Mouse (Mus musculus) stomach, embryonic 16.5 days (tissue): Measurements from ENCODE around the gene Tmem192. TPM values are rescaled to one million over a fixed set of nuclear protein-coding genes. Genes with fewer than 3 reads are reported as not detected.

ENCODE experiments used
- ATAC-seq: fragments of 200-750 bp; cut with Nextera tagmentation; 2 replicates; pipeline ENCODE4 v1.8.0; 2017; ENCODE audit warnings: moderate number of reproducible peaks, moderate TSS enrichment; ENCODE audit not compliant: insufficient read depth, low FRiP score
- H3K27ac ChIP-seq: fragments of 300-500 bp; sonication (generic); 2 replicates; pipeline ENCODE4 v1.5.1; 2014; ENCODE audit warnings: low read length
- H3K27me3 ChIP-seq: fragments of 300-500 bp; sonication (generic); 2 replicates; pipeline ENCODE4 v1.6.1; 2014; ENCODE audit warnings: low read length, control low read depth, mixed read lengths; ENCODE audit not compliant: control insufficient read depth, insufficient read depth
- H3K36me3 ChIP-seq: fragments of 300-500 bp; sonication (generic); 2 replicates; pipeline ENCODE4 v1.6.1; 2014; ENCODE audit warnings: low read length; ENCODE audit not compliant: control insufficient read depth, insufficient read depth
- H3K4me1 ChIP-seq: fragments of 300-500 bp; sonication (generic); 2 replicates; pipeline ENCODE4 v1.6.1; 2014; ENCODE audit warnings: low read length, control low read depth, mixed read lengths; ENCODE audit not compliant: control insufficient read depth, insufficient read depth
- H3K4me2 ChIP-seq: fragments of 300-500 bp; sonication (generic); 2 replicates; pipeline ENCODE4 v1.6.1; 2014; ENCODE audit warnings: low read depth, low read length, mixed read lengths
- H3K4me3 ChIP-seq: fragments of 300-500 bp; sonication (generic); replicated peaks from 2 replicates; pipeline ENCODE4 v1.5.1; 2014; ENCODE audit warnings: mild to moderate bottlenecking, low read length
- H3K9ac ChIP-seq: fragments of 300-500 bp; sonication (generic); 2 replicates; pipeline ENCODE4 v1.6.1; 2014; ENCODE audit warnings: low read length
- H3K9me3 ChIP-seq: fragments of 300-500 bp; sonication (generic); replicated peaks from 2 replicates; pipeline ENCODE4 v1.6.1; 2016; ENCODE audit warnings: low read length, control low read depth; ENCODE audit not compliant: control insufficient read depth
- WGBS: fragments of 180-500 bp; shearing (Covaris S2); extraction: QIAGEN DNeasy Blood & Tissue Kit; methylation state at CpG from one replicate; pipeline ENCODE4 v1.1.7; 2014; 5-methylcytosine and 5-hydroxymethylcytosine counted together
- polyA plus RNA-seq: library from polyadenylated mRNA; unstranded; fragments of >200 nt; fragmentation: Nextera tagmentation; extraction: Ambion mirVana; gene quantifications from 2 replicates; pipeline ENCODE4 v1.2.1, GENCODE M21; 2015

Tmem192 gene
- polyA plus RNA-seq, 1 experiment from 2014 or later = 28.4 TPM

- peak overlapping the region; percentile 28 for H3K4me3 ChIP-seq
- H3K9me3 ChIP-seq = no peaks in the 10 kb centered on the region
- peak overlapping the region; percentile 66 for H3K4me2 ChIP-seq
- peak overlapping the region; percentile 15; the same call in 1 of the 2 replicates for H3K9ac ChIP-seq
- no peaks in the 10 kb centered on the region for H3K4me1 ChIP-seq
- ATAC-seq = no peak
- no peaks in the 10 kb centered on the region; the same call in 1 of the 2 replicates for H3K27me3 ChIP-seq
- no peaks in the 10 kb centered on the region for H3K36me3 ChIP-seq
- WGBS = 50% methylated on average over 8 of the region's 8 CpGs
- no peak overlapping the region for H3K27ac ChIP-seq
These were observed 555 bp upstream of the Tmem192 start for GRCm38 (mm10) chr8:64946441-64946819.

GRCm38 (mm10) chr8:64947698-64948034 lies 681 bp downstream of the Tmem192 start:
- 8% methylated on average over 10 of the region's 10 CpGs for WGBS
- Histone ChIP-seq H3K9ac (peak overlapping the region; percentile 83), H3K27me3 (no peaks in the 10 kb centered on the region), H3K36me3 (no peaks in the 10 kb centered on the region), H3K4me1 (no peaks in the 10 kb centered on the region), H3K9me3 (no peaks in the 10 kb centered on the region), H3K27ac (peak overlapping the region; percentile 80), H3K4me3 (peak overlapping the region; percentile 82), H3K4me2 (peak overlapping the region; percentile 66)
- no peak for ATAC-seq

GRCm38 (mm10) chr8:64948371-64948770 lies 1.4 kb downstream of the Tmem192 start:
- no peaks in the 10 kb centered on the region for H3K27me3 ChIP-seq
- 94% methylated on average over 1 of the region's 1 CpGs for WGBS
- H3K27ac ChIP-seq = no peak overlapping the region
- H3K4me2 ChIP-seq = no peak overlapping the region
- H3K4me1 ChIP-seq = no peaks in the 10 kb centered on the region
- H3K4me3 ChIP-seq = no peak overlapping the region
- H3K9me3 ChIP-seq = no peaks in the 10 kb centered on the region
- H3K36me3 ChIP-seq = no peaks in the 10 kb centered on the region
- no peak for ATAC-seq
- no peak overlapping the region for H3K9ac ChIP-seq

GRCm38 (mm10) chr8:64952101-64952500 lies 5.1 kb downstream of the Tmem192 start:
- Histone ChIP-seq H3K4me3 (no peak overlapping the region), H3K27ac (no peak overlapping the region), H3K9ac (no peak overlapping the region), H3K4me2 (no peak overlapping the region), H3K27me3 (no peaks in the 10 kb centered on the region), H3K9me3 (no peaks in the 10 kb centered on the region), H3K36me3 (no peaks in the 10 kb centered on the region), H3K4me1 (no peaks in the 10 kb centered on the region)
- whole genome bisulfite sequencing = 92% methylated on average over 6 of the region's 6 CpGs
- ATAC-seq = no peak

- peaks cover 9% of the 10 kb centered on the region; the same call in 1 of the 2 replicates for H3K36me3 ChIP-seq
- no peak for ATAC-seq
- no peak overlapping the region for H3K9ac ChIP-seq
- H3K4me3 ChIP-seq = no peak overlapping the region
- H3K4me1 ChIP-seq = no peaks in the 10 kb centered on the region
- WGBS = 78% methylated on average over 9 of the region's 9 CpGs
- H3K27me3 ChIP-seq = no peaks in the 10 kb centered on the region
- H3K27ac ChIP-seq = no peak overlapping the region
- no peaks in the 10 kb centered on the region for H3K9me3 ChIP-seq
- H3K4me2 ChIP-seq = no peak overlapping the region
These were observed 12.0 kb downstream of the Tmem192 start for GRCm38 (mm10) chr8:64959025-64959424.

GRCm38 (mm10) chr8:64962836-64963235 lies 15.9 kb downstream of the Tmem192 start:
- no peak overlapping the region for H3K4me3 ChIP-seq
- ATAC-seq = no peak
- no peak overlapping the region for H3K27ac ChIP-seq
- no peaks in the 10 kb centered on the region for H3K27me3 ChIP-seq
- H3K4me1 ChIP-seq = no peaks in the 10 kb centered on the region
- H3K9ac ChIP-seq = no peak overlapping the region
- H3K4me2 ChIP-seq = no peak overlapping the region
- peaks cover 9% of the 10 kb centered on the region for H3K36me3 ChIP-seq
- H3K9me3 ChIP-seq = no peaks in the 10 kb centered on the region

- Histone ChIP-seq H3K4me1 (no peaks in the 10 kb centered on the region), H3K36me3 (no peaks in the 10 kb centered on the region), H3K9ac (no peak overlapping the region), H3K4me2 (no peak overlapping the region), H3K27me3 (no peaks in the 10 kb centered on the region), H3K9me3 (no peaks in the 10 kb centered on the region), H3K27ac (no peak overlapping the region), H3K4me3 (no peak overlapping the region)
- no peak for ATAC-seq
- 71% methylated on average over 20 of the region's 20 CpGs for WGBS
These were observed 36.3 kb downstream of the Tmem192 start for GRCm38 (mm10) chr8:64983150-64983897.

GRCm38 (mm10) chr8:64987731-64988130 lies 40.7 kb downstream of the Tmem192 start, which contains the start of gene Trim75:
Gene Trim75, minus strand, starts transcription at chr8:64987831.
- 74% methylated on average over 4 of the region's 4 CpGs for WGBS
- no peak within 1 kb of the TSS for H3K4me3 ChIP-seq

GRCm38 (mm10) chr8:64998806-64999365 lies 51.9 kb downstream of the Tmem192 start:
- Histone ChIP-seq H3K4me3 (no peak overlapping the region), H3K4me1 (no peaks in the 10 kb centered on the region), H3K9ac (no peak overlapping the region), H3K9me3 (no peaks in the 10 kb centered on the region), H3K27me3 (no peaks in the 10 kb centered on the region), H3K4me2 (no peak overlapping the region), H3K27ac (no peak overlapping the region), H3K36me3 (no peaks in the 10 kb centered on the region)
- no peak for ATAC-seq
- 83% methylated on average over 4 of the region's 4 CpGs for WGBS

More at GRCm38 (mm10) chr8:64987731-64988130, 40.7 kb downstream of the Tmem192 start, which contains the start of gene Trim75:
- Histone ChIP-seq H3K9ac (no peak within 1 kb of the TSS), H3K4me2 (no peak within 1 kb of the TSS), H3K27me3 (no peaks in the 10 kb centered on the region), H3K4me1 (no peaks in the 10 kb centered on the region), H3K36me3 (no peaks in the 10 kb centered on the region), H3K27ac (no peak within 1 kb of the TSS), H3K9me3 (no peaks in the 10 kb centered on the region)
- ATAC-seq = no peak
